In genomic region chr2:132252542-132253528, GRCm38 (mm10) we compare ENCODE assay signal across 8 mouse cellular contexts. TPM values are rescaled to one million over a fixed set of nuclear protein-coding genes. Genes with fewer than 3 reads are reported as not detected.
DNase-seq lines count a peak whose midpoint lies in the region; ATAC-seq and TF ChIP-seq lines count a peak whose summit lies in the region.

Pcna (minus strand) TSS chr2:132253314.

- under 1% methylated on average over 78 of the region's 79 CpGs for WGBS in hindbrain, embryonic 13.5 days

- peak within 1 kb of the TSS; percentile 53 for H3K4me3 ChIP-seq in hindbrain, embryonic 13.5 days

- no peaks in the 10 kb centered on the region for H3K36me3 ChIP-seq in hindbrain, embryonic 13.5 days

- TF ChIP-seq CTCF in Patski (IDR thresholded peaks at IDR 0.05), result no peak

- peak within 1 kb of the TSS; percentile 81 for H3K4me2 ChIP-seq in hindbrain, embryonic 13.5 days

- peak; percentile 96 for ATAC-seq in Patski
- peak; percentile 99 for ATAC-seq in hindbrain, embryonic 13.5 days (ENCODE audit: low FRiP score)

- CTCF ChIA-PET in Patski (lab: Charles Lee), result no interaction called here

- H3K9me3 ChIP-seq in hindbrain, embryonic 13.5 days, result no peaks in the 10 kb centered on the region

- peak within 1 kb of the TSS; percentile 66 for H3K9ac ChIP-seq in hindbrain, embryonic 13.5 days

- POLR2A ChIA-PET in Patski (lab: Charles Lee), result interaction anchor here (1.4 kb wide), 1 partner anchor 14 kb away, joined by 3 read pairs; no protein-coding TSS in a partner anchor

- H3K4me1 ChIP-seq in hindbrain, embryonic 13.5 days (replicated peaks), result peaks cover 24% of the 10 kb centered on the region

- H3K27ac ChIP-seq in hindbrain, embryonic 13.5 days, result peak within 1 kb of the TSS; percentile 82

- no peaks in the 10 kb centered on the region for H3K27me3 ChIP-seq in Patski
- no peaks in the 10 kb centered on the region for H3K27me3 ChIP-seq in hindbrain, embryonic 13.5 days

- in situ Hi-C loops in Patski (cut with MboI; ENCODE audit: low pct_unique_long_range_greater_than_20kb), result no loop called here

- DNase-seq in Patski (ENCODE audit: low read depth, low spot score), result peak; percentile 75
- DNase-seq in cerebellum, postnatal 14 days, result peak; percentile 95
- DNase-seq in frontal cortex, postnatal 14 days (ENCODE audit: low spot score in 2 of 2), result peak; percentile 94
- DNase-seq in layer of hippocampus, postnatal 25 days (ENCODE audit: extremely low spot score in 1 of 2, low spot score in 1 of 2), result peak; percentile 83 to 87
- peak; percentile 98 for DNase-seq in lung, postnatal 25 days (ENCODE audit: low spot score)
- DNase-seq in retina, embryonic 14.5 days (ENCODE audit: low spot score), result peak; percentile 97
- peak; percentile 96 for DNase-seq in thymus, postnatal 4 days

RNA-seq across cellular contexts. Expression of gene Pcna, which starts in this region (rescaled TPM):
- polyA plus RNA-seq in Patski (2021), result 120 TPM
- polyA plus RNA-seq in hindbrain, embryonic 13.5 days (2015; fragmentation: Nextera tagmentation; extraction: Ambion mirVana), result 115 and 119 TPM in 2 replicates
- total RNA-seq in layer of hippocampus, postnatal 25 days (2021), result 10 to 100 TPM; 47.4 to 50.8 TPM

Comparison
In these comparisons a context has a peak if more than half of its experiments do, and no peak if none do; other contexts are left out.
1. Peak in every context shown above with its lines: DNase-seq, ATAC-seq, H3K4me3 ChIP-seq and H3K27ac ChIP-seq.